Mouse (Mus musculus): Measurements from ENCODE around the gene Arrb2.
A peak's percentile ranks its signal among the peaks of the same experiment; 100 is the strongest.
"Not testable (repeated sequence)": the region's sequence is repeated elsewhere in the genome, so short reads cannot be mapped to it uniquely, and the experiment has no call there.

Gene Arrb2

GRCm38 (mm10) chr11:70432048-70432894 is at the start of gene Arrb2:
Gene Arrb2, plus strand, starts transcription at chr11:70432635.
- DNase-seq (ENCODE audit: low read depth, low spot score), result peak; percentile 99

GRCm38 (mm10) chr11:70384136-70384535 is 48.3 kb upstream of the Arrb2 start:
- no peak for DNase-seq (ENCODE audit: low read depth, low spot score)

GRCm38 (mm10) chr11:70387436-70387835 is 45.0 kb upstream of the Arrb2 start:
- DNase-seq (ENCODE audit: low read depth, low spot score), result no peak

GRCm38 (mm10) chr11:70389421-70389820 is 43.0 kb upstream of the Arrb2 start:
- DNase-seq (ENCODE audit: low read depth, low spot score), result no peak

GRCm38 (mm10) chr11:70403598-70403997 is 28.8 kb upstream of the Arrb2 start:
- DNase-seq (ENCODE audit: low read depth, low spot score), result no peak

GRCm38 (mm10) chr11:70409594-70410296 is 22.7 kb upstream of the Arrb2 start, which contains the start of gene Pelp1:
Gene Pelp1, minus strand, starts transcription at chr11:70410031.
- DNase-seq (ENCODE audit: low read depth, low spot score), result peak; percentile 99

GRCm38 (mm10) chr11:70410297-70410643 is 22.2 kb upstream of the Arrb2 start:
- DNase-seq (ENCODE audit: low read depth, low spot score), result no peak

- DNase-seq (ENCODE audit: low read depth, low spot score), result no peak
Measured at GRCm38 (mm10) chr11:70412591-70412990, 19.8 kb upstream of the Arrb2 start.

- peak; percentile 89 for DNase-seq (ENCODE audit: low read depth, low spot score)
Measured at GRCm38 (mm10) chr11:70413961-70414360, 18.5 kb upstream of the Arrb2 start.

GRCm38 (mm10) chr11:70418199-70418598 is 14.2 kb upstream of the Arrb2 start:
- DNase-seq (ENCODE audit: low read depth, low spot score), result no peak

- no peak for DNase-seq (ENCODE audit: low read depth, low spot score)
Measured at GRCm38 (mm10) chr11:70419486-70419885, 12.9 kb upstream of the Arrb2 start.

- not testable (repeated sequence) for DNase-seq (ENCODE audit: low read depth, low spot score)
Measured at GRCm38 (mm10) chr11:70426598-70426997, 5.8 kb upstream of the Arrb2 start.

GRCm38 (mm10) chr11:70431574-70431973 is 861 bp upstream of the Arrb2 start:
- DNase-seq (ENCODE audit: low read depth, low spot score), result no peak

- DNase-seq (ENCODE audit: low read depth, low spot score), result peak; percentile 39
Measured at GRCm38 (mm10) chr11:70432895-70433568, 597 bp downstream of the Arrb2 start.

GRCm38 (mm10) chr11:70433569-70433943 is 1.1 kb downstream of the Arrb2 start:
- no peak for DNase-seq (ENCODE audit: low read depth, low spot score)

GRCm38 (mm10) chr11:70433951-70434350 is 1.5 kb downstream of the Arrb2 start:
- DNase-seq (ENCODE audit: low read depth, low spot score), result no peak

GRCm38 (mm10) chr11:70435476-70435875 is 3.0 kb downstream of the Arrb2 start:
- no peak for DNase-seq (ENCODE audit: low read depth, low spot score)

- no peak for DNase-seq (ENCODE audit: low read depth, low spot score)
Measured at GRCm38 (mm10) chr11:70437426-70437825, 5.0 kb downstream of the Arrb2 start.

- no peak for DNase-seq (ENCODE audit: low read depth, low spot score)
Measured at GRCm38 (mm10) chr11:70438728-70439374, 6.4 kb downstream of the Arrb2 start.

- DNase-seq (ENCODE audit: low read depth, low spot score), result no peak
Measured at GRCm38 (mm10) chr11:70440637-70441036, 8.2 kb downstream of the Arrb2 start.

GRCm38 (mm10) chr11:70441882-70442281 is 9.4 kb downstream of the Arrb2 start:
- no peak for DNase-seq (ENCODE audit: low read depth, low spot score)

- DNase-seq (ENCODE audit: low read depth, low spot score), result no peak
Measured at GRCm38 (mm10) chr11:70443964-70444363, 11.5 kb downstream of the Arrb2 start.
